Mouse (Mus musculus): ENCODE data around the gene Ptprm. TPM values are rescaled to one million over a fixed set of nuclear protein-coding genes. Genes with fewer than 3 reads are reported as not detected.

Ptprm gene
- polyA plus RNA-seq, 1 experiment from 2014 or later = 8.0 TPM

DNA sequence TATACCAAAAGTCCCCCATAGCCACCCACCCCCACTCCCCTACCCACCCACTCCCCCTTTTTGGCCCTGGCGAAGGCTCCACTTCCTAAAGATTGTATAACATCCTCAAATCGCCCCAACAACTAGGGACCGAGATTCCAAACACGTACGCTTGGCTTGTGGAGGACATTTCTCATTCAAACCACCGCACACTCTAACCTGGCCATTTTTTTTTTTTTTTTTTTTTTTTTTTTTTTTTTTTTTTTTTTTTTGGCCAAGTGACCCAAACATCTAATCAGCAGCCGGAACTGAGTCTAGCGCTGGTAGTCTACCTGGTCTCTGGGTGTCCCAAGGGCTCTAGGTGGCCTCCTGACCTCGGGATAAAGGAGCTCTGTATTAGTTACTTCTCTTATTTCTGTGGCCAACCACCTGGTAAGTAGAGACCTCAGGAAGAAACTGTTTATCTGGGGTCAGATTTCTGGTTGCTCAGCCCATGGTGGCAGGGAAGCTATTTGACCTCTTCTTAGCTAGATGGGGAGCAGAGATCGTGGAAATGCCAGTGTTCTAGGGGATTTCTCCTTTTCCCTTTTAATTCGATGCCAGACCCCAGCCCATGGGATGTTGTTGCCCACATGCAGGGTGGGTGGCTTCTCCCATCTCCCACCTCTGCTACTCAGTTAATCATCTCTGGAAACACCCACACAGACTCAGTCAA is 9.3 kb upstream of the Ptprm start:
- WGBS = 88% methylated on average over 11 of the region's 11 CpGs
- no peak for DNase-seq (ENCODE audit: low spot score)
- H3K4me3 ChIP-seq (ENCODE audit: low read depth, low read length) = no peak overlapping the region
- H3K36me3 ChIP-seq (ENCODE audit: control insufficient read depth, insufficient read depth, low read length) = no peaks in the 10 kb centered on the region
- no peak overlapping the region for H3K4me2 ChIP-seq (ENCODE audit: low read length)
- ATAC-seq = no peak
- H3K27me3 ChIP-seq (replicated peaks; ENCODE audit: control insufficient read depth, insufficient read depth, low read length) = no peaks in the 10 kb centered on the region
- no peaks in the 10 kb centered on the region for H3K4me1 ChIP-seq (ENCODE audit: control insufficient read depth, insufficient read depth, low read length)
- H3K9ac ChIP-seq (ENCODE audit: low read length) = no peak overlapping the region
- no peaks in the 10 kb centered on the region for H3K9me3 ChIP-seq (replicated peaks; ENCODE audit: control insufficient read depth, low read length)
- no peak overlapping the region for H3K27ac ChIP-seq (ENCODE audit: low read depth, low read length)

DNA sequence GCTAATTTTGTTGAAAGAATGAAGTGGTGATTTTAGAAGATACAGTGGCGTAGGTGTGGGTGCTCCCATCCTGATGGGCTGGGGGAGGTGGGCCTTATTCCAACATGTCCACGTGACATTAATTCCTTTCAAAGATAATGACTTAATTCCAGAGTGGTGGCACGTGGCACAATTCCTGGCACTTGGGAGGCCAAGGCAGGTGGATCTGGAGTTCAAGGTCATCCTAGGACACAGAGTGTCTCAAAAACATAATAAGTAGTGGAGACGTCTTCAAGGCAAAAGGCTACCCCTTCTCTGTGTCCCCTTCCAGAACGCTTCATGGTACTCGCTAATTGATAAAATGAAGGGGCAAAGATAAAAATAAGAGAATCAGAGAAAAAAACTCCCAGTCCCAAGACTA is 7.9 kb upstream of the Ptprm start:
- H3K4me3 ChIP-seq (ENCODE audit: low read depth, low read length) = no peak overlapping the region
- H3K9me3 ChIP-seq (replicated peaks; ENCODE audit: control insufficient read depth, low read length) = no peaks in the 10 kb centered on the region
- no peaks in the 10 kb centered on the region for H3K36me3 ChIP-seq (ENCODE audit: control insufficient read depth, insufficient read depth, low read length)
- H3K27me3 ChIP-seq (replicated peaks; ENCODE audit: control insufficient read depth, insufficient read depth, low read length) = no peaks in the 10 kb centered on the region
- no peak for DNase-seq (ENCODE audit: low spot score)
- ATAC-seq = no peak
- H3K27ac ChIP-seq (ENCODE audit: low read depth, low read length) = no peak overlapping the region
- WGBS = 88% methylated on average over 6 of the region's 6 CpGs
- H3K4me1 ChIP-seq (ENCODE audit: control insufficient read depth, insufficient read depth, low read length) = no peaks in the 10 kb centered on the region
- H3K4me2 ChIP-seq (ENCODE audit: low read length) = no peak overlapping the region
- no peak overlapping the region for H3K9ac ChIP-seq (ENCODE audit: low read length)

- Histone ChIP-seq H3K27me3 (replicated peaks; ENCODE audit: control insufficient read depth, insufficient read depth, low read length) (0 out of 2 replicates have a peak, but pooled peaks cover 4% of the 10 kb centered on the region), H3K9me3 (replicated peaks; ENCODE audit: control insufficient read depth, low read length) (no peaks in the 10 kb centered on the region), H3K4me1 (ENCODE audit: control insufficient read depth, insufficient read depth, low read length) (no peaks in the 10 kb centered on the region), H3K4me2 (ENCODE audit: low read length) (no peak overlapping the region), H3K4me3 (ENCODE audit: low read depth, low read length) (no peak overlapping the region), H3K9ac (ENCODE audit: low read length) (no peak overlapping the region), H3K36me3 (ENCODE audit: control insufficient read depth, insufficient read depth, low read length) (no peaks in the 10 kb centered on the region), H3K27ac (ENCODE audit: low read depth, low read length) (no peak overlapping the region)
- DNase-seq (ENCODE audit: low spot score) (no peak), ATAC-seq (no peak)
- WGBS = 6% methylated on average over 3 of the region's 3 CpGs
Measured at GRCm38 (mm10) chr17:67360606-67361005, 6.3 kb upstream of the Ptprm start.

DNA sequence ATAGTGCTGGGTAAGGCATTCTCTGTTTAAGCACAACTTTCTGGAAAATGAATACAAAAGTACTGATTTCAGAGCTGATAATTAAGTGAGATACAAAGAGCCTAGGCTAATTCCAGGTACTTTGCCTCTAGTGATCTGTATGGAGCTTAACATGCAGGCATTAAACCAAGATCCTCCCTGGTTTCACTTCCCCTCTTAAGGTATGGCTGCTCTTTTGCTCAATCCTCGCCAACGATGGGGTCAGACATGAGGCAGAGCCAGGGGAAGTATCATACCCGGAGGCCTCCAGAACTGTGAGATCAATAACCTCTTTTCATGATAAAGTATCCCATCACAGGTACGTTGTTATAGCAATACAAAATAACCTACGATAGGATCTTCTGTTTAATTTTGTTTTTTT is 5.3 kb upstream of the Ptprm start:
- Histone ChIP-seq H3K4me1 (ENCODE audit: control insufficient read depth, insufficient read depth, low read length) (no peaks in the 10 kb centered on the region), H3K4me2 (ENCODE audit: low read length) (no peak overlapping the region), H3K27ac (ENCODE audit: low read depth, low read length) (no peak overlapping the region), H3K36me3 (ENCODE audit: control insufficient read depth, insufficient read depth, low read length) (no peaks in the 10 kb centered on the region), H3K4me3 (ENCODE audit: low read depth, low read length) (no peak overlapping the region), H3K27me3 (replicated peaks; ENCODE audit: control insufficient read depth, insufficient read depth, low read length) (0 out of 2 replicates have a peak, but pooled peaks cover 4% of the 10 kb centered on the region), H3K9ac (ENCODE audit: low read length) (no peak overlapping the region), H3K9me3 (replicated peaks; ENCODE audit: control insufficient read depth, low read length) (no peaks in the 10 kb centered on the region)
- WGBS = 92% methylated on average over 5 of the region's 5 CpGs
- ATAC-seq (no peak), DNase-seq (ENCODE audit: low spot score) (no peak)

DNA sequence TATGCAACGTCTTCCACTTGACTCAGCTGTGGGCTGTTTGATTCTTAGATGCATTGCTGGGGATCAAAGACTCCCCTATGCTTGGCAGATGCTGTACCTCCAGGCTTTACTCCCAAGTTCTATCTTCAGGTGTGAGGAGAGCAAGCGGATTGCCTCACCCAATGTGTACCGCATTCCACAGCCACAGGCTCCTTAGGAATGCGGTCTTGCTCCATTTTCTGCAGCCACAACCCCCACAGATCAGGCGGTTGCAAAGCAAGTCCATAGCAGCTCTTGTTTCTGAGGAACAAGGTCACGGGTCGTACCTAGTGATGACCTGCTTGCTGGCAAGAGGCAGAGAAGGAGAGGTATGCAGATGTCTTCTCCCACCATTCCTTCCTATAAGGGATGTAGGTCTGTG is 4.3 kb upstream of the Ptprm start:
- Histone ChIP-seq H3K4me1 (ENCODE audit: control insufficient read depth, insufficient read depth, low read length) (no peaks in the 10 kb centered on the region), H3K4me2 (ENCODE audit: low read length) (no peak overlapping the region), H3K27ac (ENCODE audit: low read depth, low read length) (no peak overlapping the region), H3K9me3 (replicated peaks; ENCODE audit: control insufficient read depth, low read length) (no peaks in the 10 kb centered on the region), H3K4me3 (ENCODE audit: low read depth, low read length) (no peak overlapping the region), H3K36me3 (ENCODE audit: control insufficient read depth, insufficient read depth, low read length) (no peaks in the 10 kb centered on the region), H3K9ac (ENCODE audit: low read length) (no peak overlapping the region), H3K27me3 (replicated peaks; ENCODE audit: control insufficient read depth, insufficient read depth, low read length) (0 out of 2 replicates have a peak, but pooled peaks cover 8% of the 10 kb centered on the region)
- DNase-seq (ENCODE audit: low spot score) (no peak), ATAC-seq (no peak)
- 90% methylated on average over 7 of the region's 7 CpGs for WGBS

GRCm38 (mm10) chr17:67357191-67357590 is 2.9 kb upstream of the Ptprm start:
- no peak overlapping the region for H3K4me3 ChIP-seq (ENCODE audit: low read depth, low read length)
- WGBS = 87% methylated on average over 4 of the region's 4 CpGs
- no peaks in the 10 kb centered on the region for H3K36me3 ChIP-seq (ENCODE audit: control insufficient read depth, insufficient read depth, low read length)
- peaks cover 9% of the 10 kb centered on the region; the same call in 1 of the 2 replicates for H3K27me3 ChIP-seq (replicated peaks; ENCODE audit: control insufficient read depth, insufficient read depth, low read length)
- H3K9me3 ChIP-seq (replicated peaks; ENCODE audit: control insufficient read depth, low read length) = no peaks in the 10 kb centered on the region
- H3K9ac ChIP-seq (ENCODE audit: low read length) = no peak overlapping the region
- ATAC-seq (no peak), DNase-seq (ENCODE audit: low spot score) (no peak)
- no peak overlapping the region for H3K4me2 ChIP-seq (ENCODE audit: low read length)
- no peak overlapping the region for H3K27ac ChIP-seq (ENCODE audit: low read depth, low read length)
- H3K4me1 ChIP-seq (ENCODE audit: control insufficient read depth, insufficient read depth, low read length) = peaks cover 4% of the 10 kb centered on the region

DNA sequence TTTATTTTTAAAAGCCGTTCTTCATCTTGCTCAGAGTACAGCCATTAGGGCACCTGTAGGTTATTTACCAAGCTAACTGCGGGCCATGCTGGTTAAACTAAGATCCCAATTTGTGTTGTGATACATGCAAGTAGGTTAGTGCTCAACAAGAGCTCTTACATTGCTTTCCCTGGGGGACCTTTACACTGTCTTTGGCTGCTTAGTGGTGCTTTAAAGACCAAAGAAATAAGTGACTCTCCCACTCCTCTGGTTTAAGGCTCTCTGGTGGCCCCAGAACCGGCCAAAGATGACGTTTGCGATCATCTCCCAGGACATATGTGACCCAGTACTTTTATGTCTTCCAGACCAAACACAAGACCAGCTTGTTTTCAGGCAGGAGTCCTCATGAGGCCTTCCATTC is 994 bp upstream of the Ptprm start:
- H3K9me3 ChIP-seq (replicated peaks; ENCODE audit: control insufficient read depth, low read length) = no peaks in the 10 kb centered on the region
- H3K36me3 ChIP-seq (ENCODE audit: control insufficient read depth, insufficient read depth, low read length) = no peaks in the 10 kb centered on the region
- H3K4me1 ChIP-seq (ENCODE audit: control insufficient read depth, insufficient read depth, low read length) = peaks cover 4% of the 10 kb centered on the region
- no peak for ATAC-seq
- no peak overlapping the region for H3K9ac ChIP-seq (ENCODE audit: low read length)
- DNase-seq (ENCODE audit: low spot score) = peak; percentile 19
- peaks cover 9% of the 10 kb centered on the region for H3K27me3 ChIP-seq (replicated peaks; ENCODE audit: control insufficient read depth, insufficient read depth, low read length)
- H3K4me3 ChIP-seq (ENCODE audit: low read depth, low read length) = no peak overlapping the region; the same call in 1 of the 2 replicates
- H3K4me2 ChIP-seq (ENCODE audit: low read length) = peak overlapping the region; percentile 96; the same call in 1 of the 2 replicates
- no peak overlapping the region for H3K27ac ChIP-seq (ENCODE audit: low read depth, low read length)
- WGBS = 43% methylated on average over 5 of the region's 5 CpGs

- no peaks in the 10 kb centered on the region for H3K36me3 ChIP-seq (ENCODE audit: control insufficient read depth, insufficient read depth, low read length)
- peak overlapping the region; percentile 96 for H3K4me2 ChIP-seq (ENCODE audit: low read length)
- H3K4me1 ChIP-seq (ENCODE audit: control insufficient read depth, insufficient read depth, low read length) = peaks cover 4% of the 10 kb centered on the region
- ATAC-seq = peak; percentile 45
- H3K27me3 ChIP-seq (replicated peaks; ENCODE audit: control insufficient read depth, insufficient read depth, low read length) = peaks cover 9% of the 10 kb centered on the region
- peak overlapping the region; percentile 74 for H3K9ac ChIP-seq (ENCODE audit: low read length)
- WGBS = under 1% methylated on average over 60 of the region's 68 CpGs
- H3K9me3 ChIP-seq (replicated peaks; ENCODE audit: control insufficient read depth, low read length) = no peaks in the 10 kb centered on the region
- DNase-seq (ENCODE audit: low spot score) = peak; percentile 45
- H3K27ac ChIP-seq (ENCODE audit: low read depth, low read length) = no peak overlapping the region
- peak overlapping the region; percentile 60 for H3K4me3 ChIP-seq (ENCODE audit: low read depth, low read length)
Measured at GRCm38 (mm10) chr17:67353796-67354450, 334 bp downstream of the Ptprm start.

Measured in forebrain, embryonic 14.5 days (tissue).